Mouse (Mus musculus) neural tube, embryonic 12.5 days (tissue): ENCODE measurements at regions not wholly inside any gene's neighbourhood (a gene's known extent, or its start where the extent isn't known, plus 50 kb on each side); places are given as distances from the start of the nearest gene placed in this dataset.

ENCODE experiments used
- ATAC-seq: fragments of 200-750 bp; cut with Nextera tagmentation; 2 replicates; pipeline ENCODE4 v1.8.0; 2017; ENCODE audit warnings: low read depth, mild to moderate bottlenecking, moderate TSS enrichment, moderate library complexity; ENCODE audit not compliant: low FRiP score
- H3K27ac ChIP-seq: fragments of 300-500 bp; sonication (generic); 2 replicates; pipeline ENCODE4 v1.5.1; 2016
- H3K27me3 ChIP-seq: fragments of 300-500 bp; sonication (generic); replicated peaks from 2 replicates; pipeline ENCODE4 v1.6.1; 2016; ENCODE audit warnings: mild to moderate bottlenecking
- H3K36me3 ChIP-seq: fragments of 300-500 bp; sonication (generic); 2 replicates; pipeline ENCODE4 v1.6.1; 2016; ENCODE audit warnings: mild to moderate bottlenecking
- H3K4me1 ChIP-seq: fragments of 300-500 bp; sonication (generic); 2 replicates; pipeline ENCODE4 v1.6.1; 2016
- H3K4me2 ChIP-seq: fragments of 300-500 bp; sonication (generic); replicated peaks from 2 replicates; pipeline ENCODE4 v1.6.1; 2016; ENCODE audit warnings: mild to moderate bottlenecking
- H3K4me3 ChIP-seq: fragments of 300-500 bp; sonication (generic); 2 replicates; pipeline ENCODE4 v1.5.1; 2016
- H3K9ac ChIP-seq: fragments of 300-500 bp; sonication (generic); 2 replicates; pipeline ENCODE4 v1.6.1; 2016; ENCODE audit warnings: mild to moderate bottlenecking
- H3K9me3 ChIP-seq: fragments of 300-500 bp; sonication (generic); 2 replicates; pipeline ENCODE4 v1.6.1; 2016; ENCODE audit warnings: mild to moderate bottlenecking
- WGBS: fragments of 180-500 bp; shearing (Covaris S2); methylation state at CpG from one replicate; pipeline ENCODE4 v1.1.7; 2016; 5-methylcytosine and 5-hydroxymethylcytosine counted together

DNA sequence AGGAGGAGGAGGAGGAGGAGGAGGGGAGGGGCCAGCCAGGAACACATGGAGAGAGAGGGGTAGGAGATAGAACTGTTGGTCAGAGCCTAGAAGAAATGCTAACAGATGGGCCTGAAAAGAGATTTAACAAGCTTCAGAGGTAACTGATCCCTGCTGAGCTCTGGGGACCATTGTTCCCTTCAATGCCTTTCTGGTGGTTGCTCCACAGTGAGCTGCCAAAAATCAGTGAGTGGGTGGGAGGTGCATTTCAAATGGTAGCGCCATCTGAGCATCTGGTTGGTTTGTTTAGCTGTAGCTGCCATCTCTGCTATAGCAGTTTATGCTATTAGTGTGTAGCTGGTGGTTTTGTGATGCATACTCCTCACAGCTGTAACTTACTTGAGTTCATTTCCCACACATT, 809.9 kb downstream of the Ets1 start:
- H3K4me2 ChIP-seq = no peak overlapping the region
- no peaks in the 10 kb centered on the region for H3K36me3 ChIP-seq
- no peak overlapping the region for H3K27ac ChIP-seq
- H3K9me3 ChIP-seq = no peaks in the 10 kb centered on the region
- no peak for ATAC-seq
- WGBS = 81% methylated on average over 1 of the region's 1 CpGs
- H3K4me3 ChIP-seq = no peak overlapping the region
- H3K4me1 ChIP-seq = no peaks in the 10 kb centered on the region
- H3K9ac ChIP-seq = no peak overlapping the region
- no peaks in the 10 kb centered on the region for H3K27me3 ChIP-seq

GRCm38 (mm10) chr9:33475106-33475505, 839.1 kb downstream of the Ets1 start:
- Histone ChIP-seq H3K9ac (no peak overlapping the region), H3K4me1 (no peaks in the 10 kb centered on the region), H3K9me3 (no peaks in the 10 kb centered on the region), H3K4me2 (no peak overlapping the region), H3K27ac (no peak overlapping the region), H3K4me3 (no peak overlapping the region), H3K36me3 (no peaks in the 10 kb centered on the region), H3K27me3 (no peaks in the 10 kb centered on the region)
- no peak for ATAC-seq
- 74% methylated on average over 2 of the region's 2 CpGs for WGBS

DNA sequence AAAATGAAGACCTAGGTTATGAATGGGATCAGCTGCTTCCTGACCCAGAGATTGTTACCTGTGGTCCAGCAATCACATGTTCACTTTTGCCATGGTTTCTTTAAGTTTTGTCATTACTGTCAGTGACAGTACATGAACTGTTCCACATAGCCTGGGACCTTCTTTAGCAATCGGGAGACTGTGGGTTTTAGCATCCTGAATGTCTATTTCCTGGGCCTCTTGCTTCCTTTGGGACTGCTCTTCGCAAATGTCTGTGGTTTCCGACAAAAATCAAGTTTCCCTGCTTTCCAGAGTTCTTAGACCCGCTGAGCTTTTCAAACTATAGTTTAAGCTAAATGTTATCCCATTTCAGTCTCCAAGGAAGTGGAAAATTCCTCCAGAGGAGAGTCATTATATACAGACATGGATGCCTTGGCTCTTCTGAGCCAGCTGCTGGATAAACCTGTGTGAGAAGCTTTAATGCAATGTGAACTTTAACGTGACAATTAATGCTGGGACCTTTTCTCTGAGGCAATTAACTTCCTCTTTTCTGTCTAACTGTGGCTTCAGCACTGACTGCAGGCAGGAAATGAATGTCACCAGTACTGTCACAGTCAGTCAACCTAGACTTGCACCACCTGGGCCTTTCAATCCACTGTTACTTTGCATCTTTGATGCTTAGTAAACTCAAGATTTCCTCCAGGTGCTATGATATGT, 847.0 kb downstream of the Ets1 start:
- no peak overlapping the region for H3K4me2 ChIP-seq
- H3K4me3 ChIP-seq = no peak overlapping the region
- H3K4me1 ChIP-seq = no peaks in the 10 kb centered on the region
- no peaks in the 10 kb centered on the region; the same call in 1 of the 2 replicates for H3K9me3 ChIP-seq
- H3K36me3 ChIP-seq = no peaks in the 10 kb centered on the region
- H3K27me3 ChIP-seq = no peaks in the 10 kb centered on the region
- WGBS = 76% methylated on average over 5 of the region's 5 CpGs
- H3K27ac ChIP-seq = no peak overlapping the region
- ATAC-seq = no peak
- H3K9ac ChIP-seq = no peak overlapping the region

- H3K4me3 ChIP-seq = no peak overlapping the region
- H3K9ac ChIP-seq = no peak overlapping the region
- no peak for ATAC-seq
- no peaks in the 10 kb centered on the region for H3K36me3 ChIP-seq
- no peaks in the 10 kb centered on the region for H3K27me3 ChIP-seq
- no peaks in the 10 kb centered on the region for H3K4me1 ChIP-seq
- WGBS = 90% methylated on average over 2 of the region's 2 CpGs
- no peaks in the 10 kb centered on the region; the same call in 1 of the 2 replicates for H3K9me3 ChIP-seq
- H3K27ac ChIP-seq = no peak overlapping the region
- H3K4me2 ChIP-seq = no peak overlapping the region
These were observed 847.5 kb downstream of the Ets1 start for GRCm38 (mm10) chr9:33483541-33483846.

GRCm38 (mm10) chr9:33533101-33533810, 897.2 kb downstream of the Ets1 start:
- H3K9me3 ChIP-seq = no peaks in the 10 kb centered on the region
- H3K4me1 ChIP-seq = no peaks in the 10 kb centered on the region
- no peak overlapping the region for H3K9ac ChIP-seq
- ATAC-seq = no peak
- 82% methylated on average over 1 of the region's 1 CpGs for WGBS
- H3K36me3 ChIP-seq = no peaks in the 10 kb centered on the region
- H3K27me3 ChIP-seq = no peaks in the 10 kb centered on the region
- no peak overlapping the region for H3K4me3 ChIP-seq
- H3K4me2 ChIP-seq = no peak overlapping the region
- no peak overlapping the region for H3K27ac ChIP-seq

GRCm38 (mm10) chr9:33543301-33543700, 907.3 kb downstream of the Ets1 start:
- no peak for ATAC-seq
- Histone ChIP-seq H3K4me1 (no peaks in the 10 kb centered on the region), H3K4me3 (no peak overlapping the region), H3K36me3 (no peaks in the 10 kb centered on the region), H3K27ac (no peak overlapping the region), H3K9ac (no peak overlapping the region), H3K27me3 (no peaks in the 10 kb centered on the region), H3K9me3 (no peaks in the 10 kb centered on the region), H3K4me2 (no peak overlapping the region)
- 72% methylated on average over 5 of the region's 5 CpGs for WGBS

GRCm38 (mm10) chr9:33546126-33546737, 910.2 kb downstream of the Ets1 start:
- Histone ChIP-seq H3K27me3 (no peaks in the 10 kb centered on the region), H3K9me3 (no peaks in the 10 kb centered on the region), H3K9ac (no peak overlapping the region), H3K4me3 (no peak overlapping the region), H3K27ac (no peak overlapping the region), H3K36me3 (no peaks in the 10 kb centered on the region), H3K4me2 (no peak overlapping the region), H3K4me1 (no peaks in the 10 kb centered on the region)
- WGBS = 51% methylated on average over 4 of the region's 4 CpGs
- no peak for ATAC-seq

DNA sequence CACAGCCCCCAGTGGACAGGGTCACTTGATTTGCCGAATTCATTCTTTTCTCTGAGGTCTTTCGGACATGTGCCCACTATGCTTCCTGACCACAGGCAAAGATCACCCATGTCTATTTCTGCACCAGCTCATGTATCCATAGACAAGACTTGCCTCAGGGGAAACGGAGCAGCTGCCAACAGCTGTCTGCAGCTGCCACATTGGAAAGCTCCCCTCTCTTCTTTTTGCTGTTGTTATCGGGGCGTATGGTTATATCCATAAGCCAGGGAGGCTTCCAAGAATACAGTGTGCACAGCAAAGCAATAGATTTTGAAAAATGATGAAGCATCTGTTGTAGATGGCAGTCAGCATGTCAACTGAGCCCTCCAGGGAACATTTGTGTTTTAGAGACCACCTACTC, 913.4 kb downstream of the Ets1 start:
- Histone ChIP-seq H3K4me3 (no peak overlapping the region), H3K9me3 (no peaks in the 10 kb centered on the region), H3K27me3 (no peaks in the 10 kb centered on the region), H3K4me2 (no peak overlapping the region), H3K4me1 (no peaks in the 10 kb centered on the region), H3K27ac (no peak overlapping the region), H3K36me3 (no peaks in the 10 kb centered on the region), H3K9ac (no peak overlapping the region)
- 91% methylated on average over 5 of the region's 5 CpGs for WGBS
- ATAC-seq = no peak

GRCm38 (mm10) chr9:33571990-33572389, 913.7 kb upstream of the Kirrel3 start:
- Histone ChIP-seq H3K9ac (no peak overlapping the region), H3K27ac (no peak overlapping the region), H3K4me3 (no peak overlapping the region), H3K4me1 (no peaks in the 10 kb centered on the region), H3K9me3 (no peaks in the 10 kb centered on the region), H3K36me3 (no peaks in the 10 kb centered on the region), H3K4me2 (no peak overlapping the region), H3K27me3 (no peaks in the 10 kb centered on the region)
- no peak for ATAC-seq
- WGBS = 90% methylated on average over 2 of the region's 2 CpGs

DNA sequence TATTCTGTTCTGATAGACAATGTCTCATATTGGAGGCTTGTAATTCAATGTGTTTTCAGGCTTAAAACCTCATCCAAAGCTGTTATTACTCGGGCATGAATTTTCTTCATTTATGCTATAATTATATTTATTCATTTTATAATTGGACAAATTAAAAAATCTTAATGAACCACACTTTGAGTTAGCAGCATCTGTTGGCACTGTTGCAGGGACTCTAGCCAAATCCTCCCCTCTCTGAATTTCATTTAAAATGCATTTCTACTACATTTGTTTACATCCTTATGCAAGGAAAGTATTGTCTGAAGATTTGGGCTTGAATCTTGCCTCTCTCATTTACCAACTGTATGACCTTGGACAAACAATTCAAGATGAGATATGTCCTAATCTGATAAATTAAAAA, 874.2 kb upstream of the Kirrel3 start:
- no peak overlapping the region for H3K4me2 ChIP-seq

GRCm38 (mm10) chr9:33624378-33624777, 861.3 kb upstream of the Kirrel3 start:
- no peaks in the 10 kb centered on the region for H3K27me3 ChIP-seq
- H3K4me1 ChIP-seq = no peaks in the 10 kb centered on the region
- no peaks in the 10 kb centered on the region for H3K36me3 ChIP-seq
- no peak overlapping the region for H3K9ac ChIP-seq
- ATAC-seq = no peak
- WGBS = 79% methylated on average over 1 of the region's 1 CpGs
- no peak overlapping the region for H3K27ac ChIP-seq
- H3K4me2 ChIP-seq = no peak overlapping the region
- H3K9me3 ChIP-seq = no peaks in the 10 kb centered on the region
- no peak overlapping the region for H3K4me3 ChIP-seq

More for the DNA sequence above, 874.2 kb upstream of the Kirrel3 start:
- Histone ChIP-seq H3K4me3 (no peak overlapping the region), H3K27me3 (no peaks in the 10 kb centered on the region), H3K9ac (no peak overlapping the region), H3K36me3 (no peaks in the 10 kb centered on the region), H3K27ac (no peak overlapping the region), H3K4me1 (no peaks in the 10 kb centered on the region), H3K9me3 (no peaks in the 10 kb centered on the region)
- no peak for ATAC-seq
- WGBS = 84% methylated on average over 1 of the region's 1 CpGs

GRCm38 (mm10) chr9:33629731-33630473, 855.8 kb upstream of the Kirrel3 start:
- peak; percentile 13; the same call in 1 of the 2 replicates for ATAC-seq
- H3K27me3 ChIP-seq = no peaks in the 10 kb centered on the region
- no peak overlapping the region for H3K4me2 ChIP-seq
- H3K9me3 ChIP-seq = no peaks in the 10 kb centered on the region
- H3K4me1 ChIP-seq = no peaks in the 10 kb centered on the region
- no peak overlapping the region for H3K4me3 ChIP-seq
- no peak overlapping the region for H3K27ac ChIP-seq
- H3K9ac ChIP-seq = no peak overlapping the region
- 60% methylated on average over 6 of the region's 6 CpGs for WGBS
- H3K36me3 ChIP-seq = no peaks in the 10 kb centered on the region
